Mouse (Mus musculus) R1 (cell line): ENCODE data around the gene Tnfrsf18.
A peak's percentile ranks its signal among the peaks of the same experiment; 100 is the strongest.

ENCODE experiments used
- DNase-seq: peaks from one replicate; pipeline ENCODE4 v3.0.0-alpha.2; 2018; ENCODE audit warnings: low read depth, low spot score

Tnfrsf18 gene

DNA sequence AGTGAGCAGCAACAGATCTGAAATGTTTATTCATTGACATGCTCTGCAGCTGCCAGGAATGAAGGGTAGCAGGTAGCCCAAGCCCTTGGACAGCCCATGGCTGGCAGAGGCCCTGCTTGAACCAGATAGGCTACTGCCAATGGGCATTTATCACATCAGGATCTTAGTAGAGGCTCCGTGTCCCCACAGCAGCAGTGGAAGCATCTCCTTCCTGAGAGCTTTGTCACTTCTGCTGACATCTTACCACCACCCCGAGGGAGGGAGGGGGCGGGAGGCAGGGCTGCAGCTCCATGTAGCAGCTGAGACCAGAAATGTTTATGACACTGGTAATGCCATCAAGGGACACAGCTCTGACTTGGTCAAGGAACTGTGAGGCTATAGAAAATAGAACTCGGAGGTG, 6.9 kb downstream of the Tnfrsf18 start:
- no peak for DNase-seq

DNA sequence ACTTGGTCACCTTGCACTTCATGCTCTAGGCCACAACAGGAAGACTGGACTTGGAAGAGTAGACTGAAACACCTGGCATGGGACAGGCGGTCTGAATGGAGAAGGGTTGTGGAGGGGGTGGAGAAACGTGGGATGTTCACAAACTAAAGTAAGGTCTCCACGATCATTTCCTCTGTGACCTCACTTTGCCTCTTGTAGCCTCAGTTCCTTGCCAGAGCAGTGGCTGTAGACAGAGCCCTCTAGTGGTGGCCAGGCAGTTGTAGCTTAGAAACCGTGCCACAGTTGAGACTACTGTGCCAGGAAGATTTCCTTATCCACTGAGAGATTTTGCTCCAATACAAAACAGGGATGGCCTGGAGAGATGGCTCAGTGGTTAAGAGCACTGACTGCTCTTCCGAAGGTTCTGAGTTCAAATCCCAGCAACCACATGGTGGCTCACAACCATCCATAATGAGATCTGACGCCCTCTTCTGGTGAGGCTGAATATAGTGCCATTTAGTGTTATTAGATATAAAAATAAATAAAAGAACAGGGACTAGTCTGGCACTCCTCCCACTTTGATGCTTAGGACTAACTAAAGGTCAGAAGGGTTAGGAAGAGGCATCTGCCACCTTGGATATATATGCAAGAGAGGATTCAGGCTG, 7.6 kb downstream of the Tnfrsf18 start:
- DNase-seq: peak; percentile 83

DNA sequence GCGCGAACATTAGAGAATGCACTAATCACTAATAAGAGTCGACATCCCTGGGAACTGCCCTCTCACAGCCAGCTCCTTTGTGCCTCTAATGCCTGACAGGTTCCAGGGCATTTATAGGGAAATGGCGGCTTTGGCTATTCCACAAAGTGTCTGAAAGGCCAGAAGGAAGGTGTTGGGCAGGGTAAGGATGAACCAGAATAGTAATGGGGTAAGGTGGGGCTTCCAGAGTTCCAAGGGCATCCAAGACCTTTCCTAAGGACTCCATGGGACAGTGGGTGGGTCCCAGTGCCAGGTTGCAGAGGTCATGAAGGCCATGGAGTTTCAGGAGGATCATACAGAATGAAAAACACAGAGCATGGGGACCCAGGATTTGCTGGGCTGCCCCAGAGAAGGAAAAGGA, 8.3 kb downstream of the Tnfrsf18 start:
- DNase-seq: peak; percentile 35

DNA sequence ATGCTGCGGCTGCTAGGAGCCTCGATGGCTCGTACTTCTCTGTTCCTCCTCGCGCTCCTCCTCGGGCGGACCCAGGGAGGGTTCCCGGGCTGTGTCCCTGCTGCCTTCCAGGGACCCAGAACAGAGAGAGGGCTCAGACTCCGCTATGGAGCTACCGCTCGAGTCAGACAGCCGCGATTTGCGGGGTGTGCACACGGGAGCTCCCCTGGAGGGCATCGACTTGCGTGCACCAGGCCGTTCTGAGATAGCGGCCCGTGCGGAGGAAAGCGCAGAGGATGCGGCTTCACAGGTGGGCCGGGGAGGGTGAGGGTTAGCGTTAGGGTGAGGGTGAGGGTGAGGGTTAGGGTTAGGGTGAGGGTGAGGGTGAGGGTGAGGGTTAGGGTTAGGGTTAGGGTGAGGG, 8.9 kb downstream of the Tnfrsf18 start:
- DNase-seq: peak; percentile 25

DNA sequence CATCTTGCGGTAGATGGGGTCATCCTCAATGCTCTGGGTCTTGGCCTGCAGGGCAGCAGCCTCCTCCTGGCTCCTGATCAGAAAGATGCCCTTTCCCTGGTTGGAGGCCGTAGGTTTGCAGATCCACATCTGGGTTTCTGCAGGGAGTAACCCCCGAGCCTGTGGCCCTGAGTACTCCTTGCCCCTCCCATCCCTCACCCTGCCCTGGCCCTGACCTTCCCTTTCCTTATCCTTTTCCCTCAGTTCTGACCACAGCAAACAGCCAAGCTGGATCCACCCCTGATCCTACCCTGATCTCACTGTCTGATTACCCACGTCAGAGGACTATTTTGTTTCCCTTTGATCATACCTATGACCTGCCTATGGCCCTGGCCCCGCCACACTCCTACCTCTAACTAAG, 18.8 kb downstream of the Tnfrsf18 start:
- DNase-seq: no peak

DNA sequence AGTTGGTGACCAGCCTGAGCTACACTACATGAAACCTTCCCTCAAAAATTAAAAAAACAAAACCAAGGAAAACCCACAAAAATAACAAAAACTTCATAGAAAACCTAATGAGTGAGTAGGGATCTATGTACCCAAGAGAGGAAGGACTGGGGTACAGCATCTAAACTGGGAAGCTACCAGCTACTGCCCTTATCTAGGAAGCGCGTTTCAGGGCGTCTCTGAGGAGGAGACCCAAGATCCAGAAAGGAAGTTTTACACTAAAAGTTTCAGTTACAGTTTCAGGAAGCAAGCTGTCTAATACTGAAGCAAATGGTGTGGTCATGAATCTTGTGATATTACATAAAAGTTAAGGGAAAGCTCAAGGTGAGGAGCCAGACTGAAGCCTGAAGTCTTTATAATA, 23.8 kb downstream of the Tnfrsf18 start:
- no peak for DNase-seq

DNA sequence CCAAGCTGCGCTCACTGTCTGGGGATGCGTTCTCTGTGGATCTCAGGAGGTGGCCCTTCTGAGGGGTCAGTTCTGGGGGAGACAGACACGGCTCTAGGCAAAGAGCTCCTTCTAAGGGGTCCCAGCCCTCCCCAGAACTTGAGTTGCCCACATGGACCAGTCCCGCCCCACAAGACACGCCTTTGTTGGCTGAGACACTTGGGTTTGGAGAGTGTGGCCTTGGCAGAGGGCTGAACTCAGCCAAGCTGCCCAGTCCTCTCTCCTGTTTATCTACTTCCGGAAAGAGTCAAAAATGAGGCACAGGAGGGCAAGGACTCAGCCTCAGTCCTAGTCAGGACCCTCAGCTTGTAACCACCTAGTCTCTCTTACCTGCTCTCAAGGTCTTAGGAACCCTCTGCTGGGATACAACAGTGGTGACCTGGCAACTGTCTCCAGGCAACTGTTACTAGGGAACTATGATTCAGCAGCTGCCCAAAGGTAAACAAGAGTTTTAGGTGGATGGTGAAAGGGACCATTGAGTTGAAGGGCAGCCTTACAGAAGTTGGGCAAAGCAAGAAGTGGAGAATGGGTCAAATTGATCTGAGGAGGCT, 24.5 kb downstream of the Tnfrsf18 start:
- peak; percentile 63 for DNase-seq

DNA sequence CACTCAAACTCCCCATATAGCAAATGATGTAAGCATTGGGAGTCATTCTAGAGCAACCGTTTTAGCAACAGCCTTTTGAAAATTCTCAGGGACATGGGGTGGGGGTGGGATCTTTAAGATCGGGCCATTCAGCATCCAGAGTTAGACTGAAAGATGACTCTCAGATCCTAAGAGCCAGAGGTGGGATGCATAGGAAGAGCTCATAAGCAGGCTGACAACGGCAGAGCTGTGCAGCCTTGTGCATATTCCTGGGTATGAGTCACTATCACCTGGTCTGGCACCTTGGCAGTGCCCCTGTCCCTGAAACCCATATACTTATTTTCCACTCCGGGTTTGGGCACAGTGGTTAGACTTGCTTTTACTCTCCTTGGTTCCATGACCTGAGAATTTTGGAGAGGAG, 27.1 kb downstream of the Tnfrsf18 start:
- no peak for DNase-seq

DNA sequence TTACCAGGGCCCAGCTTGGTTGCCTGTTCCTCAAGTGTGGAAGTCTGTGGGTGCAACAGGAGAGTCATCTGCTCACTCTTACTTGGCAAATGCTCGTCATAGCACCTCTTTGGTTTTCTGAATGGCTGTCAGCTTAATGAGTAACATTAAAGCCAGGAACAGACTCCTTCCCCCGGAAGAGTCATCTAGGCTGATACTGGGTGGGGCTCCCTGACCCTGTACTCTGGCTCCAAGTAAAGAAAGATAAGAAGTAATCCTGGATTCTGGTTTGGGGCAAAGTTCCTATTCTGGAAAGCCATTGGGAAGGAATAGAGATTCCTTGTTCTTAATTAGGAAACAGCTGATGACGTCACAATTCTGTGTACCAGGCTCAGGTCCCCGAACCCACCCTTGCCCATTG, 28.2 kb downstream of the Tnfrsf18 start:
- no peak for DNase-seq

DNA sequence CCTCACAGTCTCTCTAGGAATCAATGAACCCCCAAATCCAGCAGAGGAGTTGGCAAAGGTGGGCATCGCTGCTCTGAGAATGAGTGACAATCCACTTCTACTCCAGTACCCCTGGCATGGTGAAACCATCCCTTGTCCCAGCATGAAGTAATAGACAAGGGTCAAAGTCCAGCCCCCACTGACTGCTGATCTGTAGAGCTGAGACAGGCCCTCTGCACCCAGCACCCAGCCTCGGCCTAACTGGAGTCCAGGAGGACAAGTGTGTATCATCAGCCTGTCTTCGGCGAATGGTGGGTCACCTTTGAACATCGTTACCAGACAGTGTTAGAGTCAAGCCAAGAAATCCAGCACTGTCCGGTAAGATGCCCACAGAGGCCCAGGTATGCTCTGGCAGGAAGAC, 28.6 kb downstream of the Tnfrsf18 start:
- no peak for DNase-seq

DNA sequence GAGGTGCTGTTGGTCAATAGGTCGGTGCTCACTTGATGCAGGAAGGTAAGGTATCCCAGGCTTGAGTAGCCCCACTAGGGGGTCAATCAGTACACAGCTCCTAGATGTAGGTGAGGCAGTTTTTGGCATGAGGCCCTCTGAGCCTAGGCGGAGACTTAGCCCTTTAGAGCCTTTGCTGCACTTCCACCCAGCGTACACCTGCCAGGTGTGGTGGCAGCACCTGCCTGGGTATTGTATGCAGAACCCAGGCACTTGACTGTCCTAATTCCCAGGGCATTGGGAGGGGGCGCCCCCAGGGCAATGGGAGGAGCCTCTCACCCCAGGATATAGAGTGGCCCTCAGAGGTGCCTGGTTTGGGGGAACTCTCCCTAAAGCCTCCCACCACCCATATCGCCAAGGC, 29.2 kb downstream of the Tnfrsf18 start:
- DNase-seq: no peak

DNA sequence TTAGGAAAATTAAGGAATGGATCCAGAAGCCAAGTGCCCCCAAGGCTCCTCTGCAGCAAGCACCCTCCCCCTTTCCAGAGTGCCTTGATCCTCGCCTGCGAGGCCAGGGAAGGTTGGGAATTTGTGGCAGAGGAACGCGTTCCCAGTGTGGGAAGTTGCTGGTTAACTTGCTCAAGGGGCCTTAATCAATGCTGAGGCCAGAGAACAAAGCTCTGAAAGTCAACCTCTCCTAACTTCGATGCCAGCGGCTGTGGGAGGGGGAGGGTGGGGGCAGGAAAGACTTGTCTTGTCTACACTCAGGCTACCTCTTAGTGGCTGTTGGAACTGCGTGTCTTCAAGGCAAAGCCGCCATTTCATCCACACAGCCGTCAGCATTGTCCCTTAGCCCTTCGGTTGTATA, 31.7 kb downstream of the Tnfrsf18 start:
- no peak for DNase-seq

DNA sequence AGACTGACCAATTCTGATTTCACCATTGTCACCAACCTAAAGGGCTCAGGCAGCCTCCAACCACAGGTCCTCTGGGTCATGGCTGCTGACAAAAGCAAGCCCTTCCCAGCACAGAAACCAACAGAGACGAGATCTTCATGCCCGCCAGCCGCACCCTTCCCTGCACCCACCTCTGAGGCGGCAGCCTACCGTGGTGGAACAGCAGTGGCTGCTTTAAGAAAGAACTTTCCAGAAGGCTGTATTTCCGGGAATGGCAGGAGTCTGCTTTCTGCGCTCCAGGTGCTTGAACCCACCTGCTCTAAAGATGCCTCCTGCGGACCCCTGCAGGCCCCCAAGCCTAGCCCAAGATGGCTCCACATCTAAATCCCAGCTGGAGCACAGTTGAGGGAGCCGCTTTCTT, 32.9 kb downstream of the Tnfrsf18 start:
- DNase-seq: no peak

DNA sequence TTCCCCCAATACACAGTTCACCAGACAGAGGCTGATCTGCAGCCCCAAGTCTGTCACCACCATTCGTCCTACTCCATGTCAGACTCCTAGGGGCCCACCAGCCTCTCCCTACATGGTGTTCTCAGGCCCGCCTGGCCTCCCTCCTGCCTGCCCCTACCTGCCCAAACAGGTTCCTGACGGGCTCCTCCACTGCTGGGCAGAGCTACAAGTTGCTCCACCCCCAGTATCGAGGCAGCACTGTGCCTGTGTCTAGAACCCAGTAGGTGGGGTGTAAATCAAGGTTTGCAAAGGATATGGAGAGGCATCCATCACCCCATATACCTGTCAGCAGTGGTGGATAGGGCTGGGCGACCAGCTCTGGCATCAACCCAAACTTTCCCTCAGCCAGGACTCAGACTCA, 33.3 kb downstream of the Tnfrsf18 start, which contains the start of gene Ttll10:
Gene Ttll10 (minus strand): TSS at position 154 of the 400 bp plus-strand sequence.
- DNase-seq: peak; percentile 54

DNA sequence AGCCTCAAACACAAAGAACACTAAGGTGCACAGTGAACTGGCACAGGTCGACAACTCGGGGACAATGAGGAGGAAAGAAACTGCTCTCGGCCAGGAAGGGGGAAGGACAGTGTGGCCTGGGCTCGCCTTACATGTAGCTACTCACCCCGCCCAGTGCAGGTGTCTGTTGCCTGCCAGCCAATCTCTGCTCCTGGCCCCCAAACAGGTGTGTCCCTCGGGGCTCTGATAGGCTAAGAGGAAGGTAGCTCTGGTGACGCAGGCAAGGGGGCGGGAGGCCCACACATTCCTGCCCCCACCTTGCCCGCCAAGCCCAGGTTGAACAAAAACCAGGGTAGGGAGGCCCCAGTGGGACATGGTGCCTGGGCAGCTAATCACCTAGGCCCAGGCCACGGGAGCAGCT, 33.7 kb downstream of the Tnfrsf18 start:
- DNase-seq: peak; percentile 85

DNA sequence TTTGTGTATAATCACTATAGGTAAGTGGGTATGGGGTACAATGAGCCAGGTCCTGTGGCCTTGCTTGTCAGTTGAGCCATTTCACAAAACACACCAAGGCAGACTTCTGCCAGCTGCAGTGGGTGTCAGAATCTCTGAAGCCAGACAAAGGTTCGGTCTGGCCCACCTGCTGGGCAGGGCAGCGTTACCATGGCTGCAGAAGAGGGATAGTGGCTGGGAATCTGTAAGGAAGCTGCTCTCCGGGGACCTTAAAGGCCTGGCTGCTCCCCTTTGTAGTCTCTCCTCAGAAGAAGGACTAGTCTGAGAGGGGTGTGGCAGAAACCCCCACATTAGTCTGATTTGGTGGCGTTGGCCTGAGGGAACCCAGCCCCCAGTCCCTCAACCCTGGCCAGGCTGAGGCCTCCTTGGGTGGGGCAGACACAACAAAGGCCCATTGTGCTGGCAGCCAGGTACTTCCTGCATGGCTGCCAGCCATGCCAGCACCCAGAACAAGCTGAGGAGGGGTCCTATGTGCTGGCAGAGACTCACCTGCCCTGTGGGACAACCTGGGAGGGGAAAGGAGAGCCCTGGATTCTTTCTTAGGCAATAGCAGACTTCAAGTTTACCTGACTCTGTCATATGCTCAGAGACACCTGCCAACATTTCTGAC, 38.0 kb downstream of the Tnfrsf18 start:
- DNase-seq: peak; percentile 83

DNA sequence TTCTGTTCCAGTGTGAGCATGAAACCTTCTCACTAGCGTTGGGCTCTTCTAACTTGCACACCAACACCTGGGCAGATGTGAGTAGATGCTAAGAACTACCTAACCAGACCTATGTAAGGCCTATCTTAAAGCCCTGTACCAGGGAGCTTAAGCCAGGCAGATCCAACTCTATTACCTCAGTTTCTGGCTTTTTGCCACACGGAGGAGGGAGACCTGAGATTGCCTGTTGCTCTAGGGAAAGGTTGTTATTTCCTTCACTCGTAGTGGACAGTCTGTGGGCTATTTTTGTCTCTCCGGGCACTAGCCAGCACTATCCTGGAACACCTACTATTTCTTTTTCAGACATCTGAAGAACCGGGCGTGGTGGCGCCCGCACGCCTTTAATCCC, 38.5 kb downstream of the Tnfrsf18 start:
- DNase-seq: no peak

DNA sequence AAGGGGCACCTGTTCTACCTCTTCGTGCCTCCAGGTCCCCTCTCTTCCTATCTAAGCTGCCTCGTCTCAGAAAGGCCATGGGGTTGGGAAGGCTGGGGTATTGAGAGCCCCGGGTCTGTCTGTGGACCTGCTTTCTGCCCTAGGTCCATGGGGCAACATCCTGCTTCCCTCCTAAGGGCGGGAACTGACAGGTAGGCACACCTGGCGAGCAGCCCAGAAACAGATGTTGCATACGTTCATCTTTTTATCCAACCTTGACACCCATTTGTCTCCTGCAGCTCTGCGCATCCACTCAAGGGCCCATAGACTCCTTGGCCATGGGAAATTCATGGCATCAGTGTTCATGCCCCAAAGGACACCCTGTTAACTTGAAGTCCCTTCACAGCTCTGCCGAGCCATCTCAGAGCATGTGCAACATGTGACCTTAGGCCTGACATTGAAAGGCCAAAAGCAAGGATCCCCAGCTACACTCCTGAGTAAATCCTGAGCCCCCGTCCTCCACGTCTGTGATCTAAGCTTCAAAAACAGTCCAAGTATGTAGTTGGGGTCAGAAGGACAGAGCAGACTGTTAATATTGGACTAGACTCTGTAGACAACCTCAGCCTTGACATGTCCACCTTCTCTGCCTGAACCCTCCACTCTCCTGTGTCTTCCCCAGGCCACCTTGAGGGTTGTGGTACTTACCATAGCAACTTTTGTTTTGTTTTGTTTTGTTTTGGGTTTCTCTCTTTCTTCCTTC, 39.4 kb downstream of the Tnfrsf18 start:
- DNase-seq: no peak

DNA sequence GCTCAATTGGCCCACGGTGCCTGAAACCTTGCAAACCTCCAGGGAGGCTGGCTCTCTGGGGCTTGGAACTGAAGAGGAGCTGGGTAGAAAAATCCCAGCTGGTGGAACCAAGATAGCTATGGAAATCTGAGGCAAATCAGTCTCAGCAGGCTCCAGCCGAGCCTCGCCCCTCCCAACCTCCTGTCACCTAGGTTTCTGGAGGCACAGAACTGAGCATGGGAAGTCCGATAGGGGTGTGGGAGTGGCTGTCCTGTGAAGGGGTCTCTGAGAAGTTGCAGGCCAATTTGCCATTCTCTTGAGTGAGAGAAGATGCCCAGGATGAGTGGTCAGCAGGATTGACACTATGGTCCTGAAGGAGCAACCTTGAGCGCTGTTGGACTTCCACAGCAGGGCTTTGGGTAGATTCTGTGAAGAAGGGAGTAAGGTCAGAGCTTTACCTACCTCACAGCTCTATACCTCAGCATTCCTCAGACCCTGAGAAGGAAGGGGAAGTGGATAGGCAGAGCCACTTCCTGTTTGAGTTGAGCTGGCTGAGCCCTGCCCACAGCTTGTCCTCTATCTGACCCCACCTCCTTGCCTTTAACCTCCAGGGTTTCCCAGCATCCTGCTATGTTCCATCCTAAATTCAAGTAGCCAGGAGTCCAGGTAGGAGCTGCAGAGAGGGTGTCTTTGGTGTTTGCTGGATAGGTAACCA, 41.4 kb downstream of the Tnfrsf18 start:
- peak; percentile 83 for DNase-seq

DNA sequence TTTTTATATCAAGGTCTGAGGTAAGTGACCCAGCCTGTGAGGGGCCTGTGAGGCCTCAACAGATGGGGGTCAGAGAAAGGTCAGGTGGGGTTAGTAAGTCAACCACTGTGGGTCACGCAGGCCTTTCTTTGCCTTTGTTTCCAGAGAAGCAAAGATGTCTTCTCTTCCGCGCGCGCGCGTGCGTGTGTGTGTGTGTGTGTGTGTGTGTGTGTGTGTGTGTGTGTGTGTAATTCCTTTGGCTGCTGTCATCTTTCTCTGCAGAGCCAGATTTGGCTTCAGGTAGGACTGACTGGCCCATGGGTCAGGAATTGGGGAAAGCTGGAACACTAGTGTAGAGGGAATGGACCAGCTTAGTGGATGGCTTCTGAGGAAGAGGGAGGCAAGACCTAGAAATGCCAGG, 43.7 kb downstream of the Tnfrsf18 start:
- peak; percentile 10 for DNase-seq

DNA sequence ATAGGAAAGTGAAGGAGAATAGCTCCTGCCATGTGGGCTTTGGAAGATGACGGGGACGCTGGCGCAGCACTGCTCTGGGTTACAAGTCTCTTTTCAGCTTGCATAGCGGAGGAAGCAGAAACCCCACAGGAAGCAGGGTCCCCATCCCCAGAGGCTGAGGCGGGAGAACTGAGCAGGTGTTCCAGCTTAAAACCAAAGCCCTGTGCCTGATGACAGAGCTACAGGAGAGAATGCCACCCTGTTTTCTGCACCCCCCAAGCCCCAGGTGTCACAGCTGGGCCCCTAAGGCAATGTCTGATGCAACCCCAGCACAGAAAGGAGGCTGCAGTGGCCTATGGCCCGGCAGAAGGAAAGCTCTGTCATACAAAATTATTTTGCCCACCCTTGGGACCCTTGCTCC, 44.3 kb downstream of the Tnfrsf18 start:
- peak; percentile 8 for DNase-seq

DNA sequence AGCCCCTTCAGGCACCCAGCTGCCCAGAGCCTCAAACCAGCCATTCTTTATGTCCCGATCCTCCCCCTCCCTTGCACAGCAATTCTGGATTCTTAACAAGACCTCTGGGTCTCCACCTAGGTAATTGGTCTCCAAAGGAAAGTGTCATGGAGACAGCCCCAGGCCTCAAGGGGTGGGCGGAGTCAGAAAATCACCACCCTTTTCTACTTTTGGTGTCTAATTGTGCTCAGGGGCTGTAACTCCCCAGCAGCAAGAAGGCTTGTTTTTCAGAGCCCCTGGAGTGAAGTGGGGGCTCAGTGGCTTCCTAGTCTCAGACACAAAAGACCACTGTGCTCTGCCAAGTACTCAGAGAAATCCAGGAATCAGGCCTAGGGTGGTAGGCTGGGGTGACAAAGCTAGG, 44.8 kb downstream of the Tnfrsf18 start:
- DNase-seq: peak; percentile 54
